In the genomic region with DNA sequence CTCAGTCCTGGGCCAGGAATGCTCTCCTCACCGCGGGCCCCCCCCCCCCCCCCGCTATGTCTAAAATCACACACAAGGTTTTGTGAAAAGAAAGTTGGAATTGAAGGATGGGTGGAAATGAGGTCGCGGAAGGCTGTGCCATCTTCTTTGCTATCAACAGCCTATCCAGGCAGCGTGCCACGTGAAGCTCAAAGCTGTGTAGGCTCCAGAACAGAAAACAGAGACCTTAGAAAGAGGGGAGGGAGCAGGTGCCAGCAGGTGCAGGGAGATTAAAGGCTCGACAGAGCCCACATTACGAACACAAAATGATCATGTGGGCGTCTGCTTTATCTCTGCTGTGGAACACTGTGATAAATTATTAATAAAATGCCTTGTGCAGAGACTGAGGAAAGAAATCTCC, we compare ENCODE assay signal across 18 mouse cellular contexts.
DNase-seq lines count a peak whose midpoint lies in the region; TF ChIP-seq lines count a peak whose summit lies in the region.
"Had no signal": no experiment of that assay in that cellular context is flagged by ENCODE, and none has a peak within 500 bp of the region (broad histone marks: within the 10 kb centered on the region; RNA-seq: fewer than 3 reads in every experiment).

No protein-coding gene starts in this region.

- intact Hi-C loops in left cerebral cortex, adult 2 months (cut with DNase I): loop anchor here (5.0 kb wide), 1 partner anchor 200 kb away; no protein-coding TSS in a partner anchor
- intact Hi-C loops in heart, postnatal 25 days (cut with DNase I): no loop called here

- TF ChIP-seq POLR2A in thymus, adult 2 months (IDR thresholded peaks at IDR 0.05; ENCODE audit: control insufficient read depth, extremely low read depth, insufficient read depth, low read length, poor library complexity): no peak

- no peaks in the 10 kb centered on the region for H3K27me3 ChIP-seq in thymus, adult 2 months (ENCODE audit: control insufficient read depth, insufficient read depth, low read length)

- H3K27ac ChIP-seq in left cerebral cortex, adult 2 months: no peak overlapping the region
- no peak overlapping the region for H3K27ac ChIP-seq in thymus, adult 2 months (ENCODE audit: control insufficient read depth, insufficient read depth, low read length)
- H3K27ac ChIP-seq: forebrain, embryonic 10.5 days; hindbrain, postnatal 0 days; limb, embryonic 10.5 days had no signal

- WGBS in thymus, adult 2 months: 30% methylated on average over 10 of the region's 10 CpGs

- peak; percentile 41 for DNase-seq in left cerebral cortex, adult 11 months (ENCODE audit: low spot score)
- DNase-seq in left cerebral cortex, adult 2 months (ENCODE audit: extremely low spot score in 1 of 2, low spot score in 2 of 2): no peak
- DNase-seq in right cerebral cortex, postnatal 10 days (ENCODE audit: low spot score in 2 of 2): peak; percentile 67 to 78
- no peak for DNase-seq in right cerebral cortex, postnatal 25 days
- DNase-seq in thymus, adult 2 months: peak; percentile 45
- no peak for DNase-seq in heart, postnatal 25 days (ENCODE audit: low spot score)
- DNase-seq in kidney, postnatal 36 days: no peak
- DNase-seq: adrenal gland, adult 8-10 months; cerebellum, adult 11-12 months; gastrocnemius, postnatal 10 days; heart, adult 18-20 months; heart, postnatal 4 days; layer of hippocampus, postnatal 36 days; liver, postnatal 0 days had no signal

- H3K36me3 ChIP-seq in thymus, adult 2 months (ENCODE audit: control insufficient read depth, insufficient read depth, low read length): no peaks in the 10 kb centered on the region
- H3K36me3 ChIP-seq: forebrain, embryonic 10.5 days; limb, embryonic 10.5 days had no signal

- peaks cover 11% of the 10 kb centered on the region for H3K4me1 ChIP-seq in thymus, adult 2 months (replicated peaks; ENCODE audit: control insufficient read depth, insufficient read depth, low read length)

- TF ChIP-seq CTCF in left cerebral cortex, adult 2 months (IDR thresholded peaks at IDR 0.05): no peak
- no peak for TF ChIP-seq CTCF in thymus, adult 2 months (IDR thresholded peaks at IDR 0.05; ENCODE audit: borderline replicate concordance, control insufficient read depth, extremely low read depth, insufficient read depth, low read length, poor library complexity)

- no peak overlapping the region for H3K4me3 ChIP-seq in left cerebral cortex, adult 2 months
- no peak overlapping the region for H3K4me3 ChIP-seq in thymus, adult 2 months (ENCODE audit: control insufficient read depth, insufficient read depth, low read length)
- H3K4me3 ChIP-seq: forebrain, embryonic 10.5 days; limb, embryonic 10.5 days; megakaryocyte, embryonic 14.5 days had no signal

Comparison
In these comparisons a context has a peak if more than half of its experiments do, and no peak if none do; other contexts are left out.
1. DNase-seq: peak in left cerebral cortex, adult 11 months (single experiment), right cerebral cortex, postnatal 10 days (2 of 2) and thymus, adult 2 months (single experiment); none in left cerebral cortex, adult 2 months (0 of 2), right cerebral cortex, postnatal 25 days (single experiment), heart, postnatal 25 days (single experiment) and kidney, postnatal 36 days (0 of 2).